Mouse (Mus musculus) thymus, adult 2 months (tissue): ENCODE data around the gene Cyth1.

Experiments
- CTCF ChIP-seq: fragments of 200-500 bp; IDR thresholded peaks from 2 replicates; pipeline ENCODE4 v1.5.1; 2012; ENCODE audit warnings: mild to moderate bottlenecking, control low read depth, low read length, moderate library complexity, borderline replicate concordance; ENCODE audit not compliant: control insufficient read depth, poor library complexity, insufficient read depth; ENCODE audit errors: extremely low read depth
- POLR2A ChIP-seq: fragments of 200-500 bp; IDR thresholded peaks from 2 replicates; pipeline ENCODE4 v1.6.1; 2012; ENCODE audit warnings: mild to moderate bottlenecking, low read length, control low read depth, moderate library complexity; ENCODE audit not compliant: control insufficient read depth, poor library complexity, insufficient read depth; ENCODE audit errors: extremely low read depth

GRCm38 (mm10) chr11:118145092-118145491, 103.3 kb downstream of the Cyth1 start:
- TF ChIP-seq CTCF (no peak), POLR2A (no peak)
